Mouse (Mus musculus) urinary bladder, adult 18-20 months (tissue): Measurements from ENCODE around the gene Kctd18.

ENCODE experiments used
- DNase-seq, 2 experiments: peaks; one replicate each; pipeline ENCODE4 v3.0.0; 2022; ENCODE audit warnings: low spot score in 2 of 2, mixed read lengths in 2 of 2

Gene Kctd18

GRCm38 (mm10) chr1:57991277-57991676 lies 27.5 kb downstream of the Kctd18 start:
- no peak for DNase-seq

- peak in 1 of 2 experiments; percentile 4 for DNase-seq
Observed at GRCm38 (mm10) chr1:57989052-57989600, 29.6 kb downstream of the Kctd18 start.

GRCm38 (mm10) chr1:57976860-57977259 lies 41.9 kb downstream of the Kctd18 start:
- no peak for DNase-seq

GRCm38 (mm10) chr1:57971588-57971987 lies 47.2 kb downstream of the Kctd18 start:
- no peak for DNase-seq

GRCm38 (mm10) chr1:57969327-57970271 lies 49.2 kb downstream of the Kctd18 start:
- DNase-seq, result peak; percentile 95

GRCm38 (mm10) chr1:57955774-57956173 lies 63.0 kb downstream of the Kctd18 start:
- DNase-seq, result no peak

- DNase-seq, result no peak
Observed at GRCm38 (mm10) chr1:57954376-57954765, 64.4 kb downstream of the Kctd18 start.

- no peak for DNase-seq
Observed at GRCm38 (mm10) chr1:57953586-57954375, 65.0 kb downstream of the Kctd18 start.

GRCm38 (mm10) chr1:57952509-57952908 lies 66.2 kb downstream of the Kctd18 start:
- no peak for DNase-seq

- no peak for DNase-seq
Observed at GRCm38 (mm10) chr1:57949716-57950115, 69.0 kb downstream of the Kctd18 start.

GRCm38 (mm10) chr1:57949195-57949594 lies 69.6 kb downstream of the Kctd18 start:
- no peak for DNase-seq

- no peak for DNase-seq
Observed at GRCm38 (mm10) chr1:57947552-57948347, 71.0 kb downstream of the Kctd18 start.

- DNase-seq, result no peak
Observed at GRCm38 (mm10) chr1:57942215-57942614, 76.5 kb downstream of the Kctd18 start.

GRCm38 (mm10) chr1:57941734-57942133 lies 77.0 kb downstream of the Kctd18 start:
- no peak for DNase-seq

GRCm38 (mm10) chr1:57941095-57941494 lies 77.7 kb downstream of the Kctd18 start:
- DNase-seq, result no peak

GRCm38 (mm10) chr1:57940691-57941090 lies 78.1 kb downstream of the Kctd18 start:
- no peak for DNase-seq

GRCm38 (mm10) chr1:57934287-57934686 lies 84.5 kb downstream of the Kctd18 start:
- DNase-seq, result no peak

- no peak for DNase-seq
Observed at GRCm38 (mm10) chr1:57918567-57918966, 100.2 kb downstream of the Kctd18 start.

GRCm38 (mm10) chr1:57917342-57917741 lies 101.4 kb downstream of the Kctd18 start:
- DNase-seq, result no peak

- DNase-seq, result no peak
Observed at GRCm38 (mm10) chr1:57911561-57911960, 107.2 kb downstream of the Kctd18 start.

- no peak for DNase-seq
Observed at GRCm38 (mm10) chr1:57906312-57906711, 112.4 kb downstream of the Kctd18 start.
